Mouse (Mus musculus): ENCODE measurements around the gene Muc4. TPM values are rescaled to one million over a fixed set of nuclear protein-coding genes. Genes with fewer than 3 reads are reported as not detected.

Gene Muc4
- total and polyA plus RNA-seq, 3 experiments: 0.11 TPM; not detected in 2

DNA sequence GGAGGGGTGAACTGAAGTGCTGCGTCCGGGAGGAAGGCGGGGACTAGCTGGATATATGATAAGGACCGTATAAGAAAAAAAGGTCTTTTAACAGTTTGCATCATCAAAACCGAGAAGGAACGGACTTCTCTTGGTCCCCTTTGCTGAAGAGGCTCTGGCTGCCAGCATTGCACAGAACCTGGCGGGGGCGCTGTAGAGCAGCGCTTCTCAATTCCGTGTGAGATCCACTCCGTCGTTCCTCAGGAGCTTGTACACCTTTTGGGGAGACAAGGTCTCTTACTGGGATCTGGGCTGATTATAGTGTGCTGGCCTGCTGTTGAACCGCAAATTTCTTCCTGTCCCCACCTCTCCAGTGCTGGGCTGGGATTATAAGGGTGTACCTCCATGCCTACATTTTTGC, 20.3 kb upstream of the Muc4 start:
- no peak for DNase-seq (ENCODE audit: low spot score)
- no peak for TF ChIP-seq GATA2 (IDR thresholded peaks at IDR 0.05; ENCODE audit: borderline replicate concordance, low read depth, low read length)
- TF ChIP-seq CTCF (IDR thresholded peaks at IDR 0.05; ENCODE audit: low read depth, low read length): peak; percentile 52; the same call in 1 of the 2 replicates
- H3K27me3 ChIP-seq (ENCODE audit: insufficient read depth, low read length): peaks cover 36% of the 10 kb centered on the region
- H3K4me3 ChIP-seq (ENCODE audit: low read depth, low read length): no peak overlapping the region
- no peaks in the 10 kb centered on the region for H3K9me3 ChIP-seq (replicated peaks)
- H3K36me3 ChIP-seq (replicated peaks): no peaks in the 10 kb centered on the region
- H3K4me1 ChIP-seq (ENCODE audit: insufficient read depth, low read depth, low read length): no peaks in the 10 kb centered on the region
- ATAC-seq (ENCODE audit: extremely low read depth, insufficient number of reproducible peaks, low FRiP score, poor library complexity, severe bottlenecking): no peak

DNA sequence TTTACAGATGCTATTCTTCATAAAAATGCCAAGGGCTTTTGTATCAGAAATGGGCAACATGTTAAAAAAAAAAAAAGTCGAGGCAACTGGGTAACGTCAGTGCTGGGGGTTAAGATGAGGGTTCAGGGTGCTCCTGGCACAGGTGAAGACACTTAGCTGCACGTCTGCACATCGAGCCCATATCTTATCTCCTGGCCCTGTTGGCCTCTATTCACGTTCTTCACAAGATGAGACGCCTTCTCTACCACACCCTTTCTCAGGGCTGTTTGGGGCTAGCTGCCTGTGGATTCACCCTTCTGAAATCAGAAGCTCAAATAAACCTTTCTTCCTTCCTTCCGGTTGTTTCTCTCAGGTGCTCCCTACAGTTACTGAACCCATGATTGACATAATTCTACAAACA, 12.5 kb upstream of the Muc4 start:
- no peaks in the 10 kb centered on the region for H3K9me3 ChIP-seq (replicated peaks)
- TF ChIP-seq CTCF (IDR thresholded peaks at IDR 0.05; ENCODE audit: low read depth, low read length) (no peak), TAL1 (conservative IDR thresholded peaks at IDR 0.05; ENCODE audit: low read depth, low read length) (no peak), GATA1 (IDR thresholded peaks at IDR 0.05; ENCODE audit: borderline replicate concordance, low read length) (no peak), POLR2AphosphoS5 (IDR thresholded peaks at IDR 0.05; ENCODE audit: insufficient replicate concordance, low read depth, low read length) (no peak), GATA2 (IDR thresholded peaks at IDR 0.05; ENCODE audit: borderline replicate concordance, low read depth, low read length) (no peak)
- no peaks in the 10 kb centered on the region for H3K4me1 ChIP-seq (ENCODE audit: insufficient read depth, low read depth, low read length)
- H3K27me3 ChIP-seq (ENCODE audit: insufficient read depth, low read length): peaks cover 43% of the 10 kb centered on the region
- H3K36me3 ChIP-seq (replicated peaks): no peaks in the 10 kb centered on the region
- no peak overlapping the region for H3K4me3 ChIP-seq (ENCODE audit: low read depth, low read length)
- DNase-seq (ENCODE audit: low spot score) (no peak), ATAC-seq (ENCODE audit: extremely low read depth, insufficient number of reproducible peaks, low FRiP score, poor library complexity, severe bottlenecking) (no peak)

DNA sequence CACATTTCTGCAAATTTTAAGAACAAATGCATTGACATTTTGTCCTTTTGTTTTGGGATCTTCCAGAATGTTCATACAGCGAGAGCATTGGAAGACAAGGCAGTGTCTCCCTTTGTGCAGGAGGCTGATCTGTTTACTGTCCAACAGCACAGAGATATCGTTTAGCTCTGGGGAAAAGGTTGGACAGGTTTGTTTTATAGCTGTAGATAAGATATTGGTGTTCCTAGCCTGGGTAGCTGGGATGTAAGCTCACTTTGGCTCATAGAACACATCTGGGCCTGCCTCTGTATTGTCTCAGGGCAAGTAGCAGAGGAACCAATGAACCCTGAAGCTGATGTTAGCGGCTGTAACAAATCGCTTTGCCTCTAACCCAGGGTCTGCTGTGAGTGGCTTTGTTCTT, 11.9 kb upstream of the Muc4 start:
- TF ChIP-seq GATA2 (IDR thresholded peaks at IDR 0.05; ENCODE audit: borderline replicate concordance, low read depth, low read length) (no peak), TAL1 (conservative IDR thresholded peaks at IDR 0.05; ENCODE audit: low read depth, low read length) (no peak), GATA1 (IDR thresholded peaks at IDR 0.05; ENCODE audit: borderline replicate concordance, low read length) (no peak), POLR2AphosphoS5 (IDR thresholded peaks at IDR 0.05; ENCODE audit: insufficient replicate concordance, low read depth, low read length) (no peak), CTCF (IDR thresholded peaks at IDR 0.05; ENCODE audit: low read depth, low read length) (no peak)
- no peaks in the 10 kb centered on the region for H3K4me1 ChIP-seq (ENCODE audit: insufficient read depth, low read depth, low read length)
- H3K9me3 ChIP-seq (replicated peaks): no peaks in the 10 kb centered on the region
- peaks cover 43% of the 10 kb centered on the region for H3K27me3 ChIP-seq (ENCODE audit: insufficient read depth, low read length)
- H3K36me3 ChIP-seq (replicated peaks): no peaks in the 10 kb centered on the region
- no peak for ATAC-seq (ENCODE audit: extremely low read depth, insufficient number of reproducible peaks, low FRiP score, poor library complexity, severe bottlenecking)
- no peak for DNase-seq (ENCODE audit: low spot score)
- H3K4me3 ChIP-seq (ENCODE audit: low read depth, low read length): no peak overlapping the region

DNA sequence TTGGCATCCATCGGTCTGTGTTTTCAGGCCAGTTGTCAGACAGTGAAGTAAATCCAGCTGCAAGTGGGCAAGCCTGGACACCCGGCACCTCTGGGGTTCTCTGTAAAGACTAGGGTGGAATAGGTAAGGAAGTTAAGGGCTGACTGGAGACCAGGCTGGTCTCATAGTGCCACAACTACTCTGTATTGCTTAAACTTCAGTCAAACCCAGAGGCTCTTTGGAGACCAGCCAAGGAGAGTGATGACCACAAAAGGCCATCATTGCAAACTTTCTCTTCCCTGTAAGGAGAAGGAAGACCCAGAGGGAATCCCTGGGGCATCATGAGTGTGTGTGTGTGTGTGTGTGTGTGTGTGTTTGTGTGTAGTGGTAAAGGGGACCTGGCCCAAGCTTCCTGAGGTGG, 11.4 kb upstream of the Muc4 start:
- TF ChIP-seq POLR2AphosphoS5 (IDR thresholded peaks at IDR 0.05; ENCODE audit: insufficient replicate concordance, low read depth, low read length): no peak
- no peak for TF ChIP-seq TAL1 (conservative IDR thresholded peaks at IDR 0.05; ENCODE audit: low read depth, low read length)
- TF ChIP-seq CTCF (IDR thresholded peaks at IDR 0.05; ENCODE audit: low read depth, low read length): no peak
- no peak for TF ChIP-seq GATA2 (IDR thresholded peaks at IDR 0.05; ENCODE audit: borderline replicate concordance, low read depth, low read length)
- no peak for TF ChIP-seq GATA1 (IDR thresholded peaks at IDR 0.05; ENCODE audit: borderline replicate concordance, low read length)
- DNase-seq (ENCODE audit: low spot score): no peak
- Histone ChIP-seq H3K27me3 (ENCODE audit: insufficient read depth, low read length) (peaks cover 45% of the 10 kb centered on the region), H3K9me3 (replicated peaks) (no peaks in the 10 kb centered on the region), H3K36me3 (replicated peaks) (no peaks in the 10 kb centered on the region), H3K4me3 (ENCODE audit: low read depth, low read length) (no peak overlapping the region), H3K4me1 (ENCODE audit: insufficient read depth, low read depth, low read length) (no peaks in the 10 kb centered on the region)
- ATAC-seq (ENCODE audit: extremely low read depth, insufficient number of reproducible peaks, low FRiP score, poor library complexity, severe bottlenecking): no peak

DNA sequence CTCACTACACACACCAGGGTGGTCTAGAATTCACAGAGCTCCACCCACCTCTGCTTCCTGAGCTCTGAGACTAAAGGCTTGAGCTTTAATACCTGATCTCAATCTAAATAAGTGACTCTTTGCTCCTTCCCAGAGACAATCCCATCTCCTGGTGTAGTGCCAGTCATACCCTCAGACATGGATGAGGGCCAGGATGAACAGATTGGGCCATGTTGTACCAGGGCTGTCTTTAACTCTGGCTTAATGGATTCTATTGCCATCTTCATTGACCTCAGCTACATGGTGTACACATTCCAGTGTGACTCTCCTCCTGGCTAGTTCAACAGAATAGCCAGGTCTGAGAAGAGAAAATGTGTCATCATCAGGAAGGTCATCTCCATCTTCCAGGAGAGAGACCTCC, 9.2 kb upstream of the Muc4 start:
- no peak for ATAC-seq (ENCODE audit: extremely low read depth, insufficient number of reproducible peaks, low FRiP score, poor library complexity, severe bottlenecking)
- H3K27me3 ChIP-seq (ENCODE audit: insufficient read depth, low read length): peaks cover 44% of the 10 kb centered on the region
- H3K4me3 ChIP-seq (ENCODE audit: low read depth, low read length): no peak overlapping the region
- no peaks in the 10 kb centered on the region for H3K9me3 ChIP-seq (replicated peaks)
- H3K4me1 ChIP-seq (ENCODE audit: insufficient read depth, low read depth, low read length): no peaks in the 10 kb centered on the region
- H3K36me3 ChIP-seq (replicated peaks): no peaks in the 10 kb centered on the region
- TF ChIP-seq CTCF (IDR thresholded peaks at IDR 0.05; ENCODE audit: low read depth, low read length) (no peak), POLR2AphosphoS5 (IDR thresholded peaks at IDR 0.05; ENCODE audit: insufficient replicate concordance, low read depth, low read length) (no peak), GATA1 (IDR thresholded peaks at IDR 0.05; ENCODE audit: borderline replicate concordance, low read length) (no peak), GATA2 (IDR thresholded peaks at IDR 0.05; ENCODE audit: borderline replicate concordance, low read depth, low read length) (no peak), TAL1 (conservative IDR thresholded peaks at IDR 0.05; ENCODE audit: low read depth, low read length) (no peak)
- DNase-seq (ENCODE audit: low spot score): no peak

DNA sequence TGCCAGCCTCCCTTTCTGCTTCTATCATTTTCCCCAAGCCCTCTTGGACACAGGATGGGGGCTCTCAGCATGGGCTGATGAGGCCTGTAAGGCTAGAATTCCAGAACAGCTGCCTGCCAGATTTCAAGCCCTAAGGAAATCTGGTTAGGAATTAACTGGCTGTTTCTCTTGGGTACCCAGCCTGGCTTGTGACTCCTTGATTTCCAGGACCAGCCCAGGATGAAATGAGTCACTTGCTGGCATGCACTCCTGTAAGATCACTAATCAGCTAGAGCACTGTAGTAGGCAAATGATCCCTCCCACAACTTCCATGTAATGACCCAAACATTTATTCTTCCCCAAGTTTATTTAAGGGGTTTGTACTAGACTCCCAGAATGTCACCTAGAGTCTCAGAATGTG, 7.4 kb upstream of the Muc4 start:
- no peak for DNase-seq (ENCODE audit: low spot score)
- no peak overlapping the region for H3K4me3 ChIP-seq (ENCODE audit: low read depth, low read length)
- H3K27me3 ChIP-seq (ENCODE audit: insufficient read depth, low read length): peaks cover 48% of the 10 kb centered on the region
- no peaks in the 10 kb centered on the region for H3K4me1 ChIP-seq (ENCODE audit: insufficient read depth, low read depth, low read length)
- ATAC-seq (ENCODE audit: extremely low read depth, insufficient number of reproducible peaks, low FRiP score, poor library complexity, severe bottlenecking): no peak
- H3K9me3 ChIP-seq (replicated peaks): no peaks in the 10 kb centered on the region
- no peaks in the 10 kb centered on the region for H3K36me3 ChIP-seq (replicated peaks)
- TF ChIP-seq TAL1 (conservative IDR thresholded peaks at IDR 0.05; ENCODE audit: low read depth, low read length): no peak
- TF ChIP-seq GATA1 (IDR thresholded peaks at IDR 0.05; ENCODE audit: borderline replicate concordance, low read length): no peak
- no peak for TF ChIP-seq GATA2 (IDR thresholded peaks at IDR 0.05; ENCODE audit: borderline replicate concordance, low read depth, low read length)
- no peak for TF ChIP-seq POLR2AphosphoS5 (IDR thresholded peaks at IDR 0.05; ENCODE audit: insufficient replicate concordance, low read depth, low read length)
- no peak for TF ChIP-seq CTCF (IDR thresholded peaks at IDR 0.05; ENCODE audit: low read depth, low read length)

GRCm38 (mm10) chr16:32728730-32729129, 7.0 kb upstream of the Muc4 start:
- H3K4me3 ChIP-seq (ENCODE audit: low read depth, low read length): no peak overlapping the region

More at GRCm38 (mm10) chr16:32728730-32729129, 7.0 kb upstream of the Muc4 start:
- H3K36me3 ChIP-seq (replicated peaks): no peaks in the 10 kb centered on the region
- DNase-seq (ENCODE audit: low spot score) (no peak), ATAC-seq (ENCODE audit: extremely low read depth, insufficient number of reproducible peaks, low FRiP score, poor library complexity, severe bottlenecking) (no peak)
- no peaks in the 10 kb centered on the region for H3K4me1 ChIP-seq (ENCODE audit: insufficient read depth, low read depth, low read length)
- H3K9me3 ChIP-seq (replicated peaks): no peaks in the 10 kb centered on the region
- TF ChIP-seq GATA1 (IDR thresholded peaks at IDR 0.05; ENCODE audit: borderline replicate concordance, low read length): no peak
- TF ChIP-seq GATA2 (IDR thresholded peaks at IDR 0.05; ENCODE audit: borderline replicate concordance, low read depth, low read length): no peak
- TF ChIP-seq TAL1 (conservative IDR thresholded peaks at IDR 0.05; ENCODE audit: low read depth, low read length): no peak
- TF ChIP-seq CTCF (IDR thresholded peaks at IDR 0.05; ENCODE audit: low read depth, low read length): no peak
- no peak for TF ChIP-seq POLR2AphosphoS5 (IDR thresholded peaks at IDR 0.05; ENCODE audit: insufficient replicate concordance, low read depth, low read length)
- peaks cover 47% of the 10 kb centered on the region for H3K27me3 ChIP-seq (ENCODE audit: insufficient read depth, low read length)

All from G1E (cell line).